Mouse (Mus musculus): ENCODE data around the gene Tff2. TPM values are rescaled to one million over a fixed set of nuclear protein-coding genes. Genes with fewer than 3 reads are reported as not detected.

Tff2 gene
- total RNA-seq, 2 experiments from 2014 or later = not detected

DNA sequence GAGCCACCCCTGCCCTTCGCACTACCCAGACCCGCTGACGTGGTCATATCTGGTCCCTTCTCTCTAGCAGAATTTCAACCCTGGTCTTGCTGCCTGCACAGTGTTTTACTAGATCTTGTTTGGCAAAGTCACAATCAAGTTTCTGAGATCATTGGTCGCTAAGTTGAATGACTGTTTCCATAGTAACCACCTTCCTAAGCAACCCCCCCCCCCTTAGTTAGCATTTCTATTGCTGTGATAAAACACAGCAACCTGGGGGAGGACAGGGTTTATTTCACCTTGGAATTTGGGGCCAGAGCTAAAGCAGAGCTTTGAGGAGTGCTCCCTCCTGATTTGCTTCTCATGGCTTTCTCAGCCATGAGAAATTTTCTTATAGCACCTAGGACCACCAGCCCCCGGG is 49.3 kb downstream of the Tff2 start:
- DNase-seq (ENCODE audit: low spot score) = no peak
- intact Hi-C loops (cut with DNase I) = no loop called here

Other genes with a start within 250 kb of the Tff2 start
- under 1 TPM; 0.44 to 0.59 TPM for gene Glp1r, start 242.5 kb downstream of the Tff2 start, total RNA-seq (2021)
- not detected for gene Umodl1, start 189.6 kb downstream of the Tff2 start, total RNA-seq (2021)
- gene Abcg1, start 86.6 kb downstream of the Tff2 start, total RNA-seq (2021) = 1 to 10 TPM; 3.8 to 6.0 TPM
- not detected for gene Tff3, start 14.6 kb downstream of the Tff2 start, total RNA-seq (2021)
- not detected for gene Tff1, start 21.0 kb upstream of the Tff2 start, total RNA-seq (2021)
- not detected for gene Tmprss3, start 54.7 kb upstream of the Tff2 start, total RNA-seq (2021)
- gene Ubash3a, start 63.6 kb upstream of the Tff2 start, total RNA-seq (2021) = not detected
- gene Rsph1, start 133.1 kb upstream of the Tff2 start, total RNA-seq (2021) = 1 to 10 TPM; 1.7 to 2.1 TPM
- 10 to 100 TPM; 10.4 to 13.3 TPM for gene Slc37a1, start 142.5 kb upstream of the Tff2 start, total RNA-seq (2021)
- 1 to 10 TPM; 5.1 to 6.7 TPM for gene Pde9a, start 241.9 kb upstream of the Tff2 start, total RNA-seq (2021)